Mouse (Mus musculus): ENCODE data around the gene Olfr718-ps1. TPM values are rescaled to one million over a fixed set of nuclear protein-coding genes. Genes with fewer than 3 reads are reported as not detected.

The Olfr718-ps1 gene
- polyA plus RNA-seq, 1 experiment from 2014 or later = 0.06 TPM

DNA sequence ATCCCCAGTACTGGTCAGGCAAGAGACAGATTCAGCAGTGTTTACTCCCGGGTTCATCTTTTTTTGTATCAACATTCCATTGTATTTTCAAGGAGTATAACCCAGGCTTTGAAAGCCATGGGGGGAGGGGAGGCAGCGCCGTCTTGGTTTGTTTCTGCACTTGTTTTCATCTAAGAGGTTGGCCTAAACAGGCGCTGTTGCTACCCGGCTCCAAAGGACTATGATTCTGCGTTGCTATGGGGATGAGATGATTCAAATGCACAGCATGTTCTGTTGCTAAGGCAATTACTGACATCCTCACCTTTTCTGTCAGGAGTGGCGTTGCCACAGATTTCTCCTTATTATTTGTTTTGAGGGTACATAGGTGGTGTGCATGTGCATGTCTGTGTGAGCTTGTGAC, 21.8 kb downstream of the Olfr718-ps1 start:
- H3K27ac ChIP-seq (ENCODE audit: low read depth, low read length) = no peak overlapping the region
- no peak overlapping the region for H3K4me3 ChIP-seq (ENCODE audit: low read depth, low read length)
- H3K9ac ChIP-seq (ENCODE audit: low read depth, low read length) = no peak overlapping the region
- no peaks in the 10 kb centered on the region for H3K36me3 ChIP-seq (ENCODE audit: control insufficient read depth, insufficient read depth, low read length)
- no peaks in the 10 kb centered on the region for H3K27me3 ChIP-seq (ENCODE audit: control insufficient read depth, insufficient read depth, low read length)
- 64% methylated on average over 7 of the region's 7 CpGs for WGBS (ENCODE audit: insufficient replicate concordance)
- no peak overlapping the region for H3K4me2 ChIP-seq
- peaks cover 12% of the 10 kb centered on the region for H3K9me3 ChIP-seq (replicated peaks; ENCODE audit: control insufficient read depth, low read length)
- H3K4me1 ChIP-seq (ENCODE audit: control insufficient read depth, insufficient read depth, low read length) = no peaks in the 10 kb centered on the region
- no peak for ATAC-seq (replicated peaks; ENCODE audit: insufficient number of reproducible peaks, low FRiP score, low TSS enrichment)

- WGBS (ENCODE audit: insufficient replicate concordance) = 77% methylated on average over 4 of the region's 4 CpGs
These were observed 22.5 kb downstream of the Olfr718-ps1 start for GRCm38 (mm10) chr5:143124805-143125378.

DNA sequence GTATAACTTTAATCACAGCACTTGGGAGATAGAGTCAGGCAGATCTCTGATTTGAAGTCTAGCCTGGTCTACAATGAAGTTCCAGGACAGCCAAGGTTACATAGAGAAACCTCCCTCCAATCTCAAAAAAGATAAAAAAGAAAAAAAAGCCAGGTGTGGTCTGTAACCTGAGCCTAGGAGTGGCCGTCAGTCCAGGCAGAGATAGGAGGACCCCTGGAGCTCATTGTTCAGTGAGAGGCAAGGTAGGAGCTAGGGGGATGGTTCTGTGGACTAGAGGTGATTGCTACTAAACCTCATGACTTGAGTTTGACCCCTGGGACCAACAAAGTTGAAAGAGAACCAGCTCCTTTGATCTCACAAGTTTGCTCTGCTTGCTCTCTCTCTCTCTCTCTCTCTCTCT, 24.7 kb downstream of the Olfr718-ps1 start:
- H3K9me3 ChIP-seq (replicated peaks; ENCODE audit: control insufficient read depth, low read length) = peaks cover under 1% of the 10 kb centered on the region; the same call in 1 of the 2 replicates
- no peak for ATAC-seq (replicated peaks; ENCODE audit: insufficient number of reproducible peaks, low FRiP score, low TSS enrichment)
- 26% methylated on average over 1 of the region's 1 CpGs for WGBS (ENCODE audit: insufficient replicate concordance)
- H3K4me2 ChIP-seq = no peak overlapping the region
- no peak overlapping the region for H3K9ac ChIP-seq (ENCODE audit: low read depth, low read length)
- H3K4me3 ChIP-seq (ENCODE audit: low read depth, low read length) = no peak overlapping the region
- no peaks in the 10 kb centered on the region for H3K4me1 ChIP-seq (ENCODE audit: control insufficient read depth, insufficient read depth, low read length)
- no peaks in the 10 kb centered on the region for H3K36me3 ChIP-seq (ENCODE audit: control insufficient read depth, insufficient read depth, low read length)
- no peaks in the 10 kb centered on the region for H3K27me3 ChIP-seq (ENCODE audit: control insufficient read depth, insufficient read depth, low read length)
- no peak overlapping the region for H3K27ac ChIP-seq (ENCODE audit: low read depth, low read length)

More at GRCm38 (mm10) chr5:143124805-143125378, 22.5 kb downstream of the Olfr718-ps1 start:
- peaks cover 12% of the 10 kb centered on the region for H3K9me3 ChIP-seq (replicated peaks; ENCODE audit: control insufficient read depth, low read length)
- H3K36me3 ChIP-seq (ENCODE audit: control insufficient read depth, insufficient read depth, low read length) = no peaks in the 10 kb centered on the region
- H3K4me3 ChIP-seq (ENCODE audit: low read depth, low read length) = no peak overlapping the region
- H3K27me3 ChIP-seq (ENCODE audit: control insufficient read depth, insufficient read depth, low read length) = no peaks in the 10 kb centered on the region
- no peaks in the 10 kb centered on the region for H3K4me1 ChIP-seq (ENCODE audit: control insufficient read depth, insufficient read depth, low read length)
- H3K4me2 ChIP-seq = no peak overlapping the region
- H3K9ac ChIP-seq (ENCODE audit: low read depth, low read length) = no peak overlapping the region
- ATAC-seq (replicated peaks; ENCODE audit: insufficient number of reproducible peaks, low FRiP score, low TSS enrichment) = no peak
- no peak overlapping the region for H3K27ac ChIP-seq (ENCODE audit: low read depth, low read length)

- no peaks in the 10 kb centered on the region for H3K27me3 ChIP-seq (ENCODE audit: control insufficient read depth, insufficient read depth, low read length)
- H3K9me3 ChIP-seq (replicated peaks; ENCODE audit: control insufficient read depth, low read length) = peaks cover 3% of the 10 kb centered on the region; the same call in 1 of the 2 replicates
- no peak for ATAC-seq (replicated peaks; ENCODE audit: insufficient number of reproducible peaks, low FRiP score, low TSS enrichment)
- no peak overlapping the region for H3K27ac ChIP-seq (ENCODE audit: low read depth, low read length)
- H3K4me1 ChIP-seq (ENCODE audit: control insufficient read depth, insufficient read depth, low read length) = no peaks in the 10 kb centered on the region
- 79% methylated on average over 8 of the region's 8 CpGs for WGBS (ENCODE audit: insufficient replicate concordance)
- H3K4me3 ChIP-seq (ENCODE audit: low read depth, low read length) = no peak overlapping the region
- H3K9ac ChIP-seq (ENCODE audit: low read depth, low read length) = no peak overlapping the region
- H3K36me3 ChIP-seq (ENCODE audit: control insufficient read depth, insufficient read depth, low read length) = no peaks in the 10 kb centered on the region
- no peak overlapping the region for H3K4me2 ChIP-seq
These were observed 25.3 kb downstream of the Olfr718-ps1 start for GRCm38 (mm10) chr5:143122125-143122524.

- no peaks in the 10 kb centered on the region for H3K27me3 ChIP-seq (ENCODE audit: control insufficient read depth, insufficient read depth, low read length)
- no peaks in the 10 kb centered on the region for H3K36me3 ChIP-seq (ENCODE audit: control insufficient read depth, insufficient read depth, low read length)
- H3K4me2 ChIP-seq = peak within 1 kb of the TSS; percentile 68
- peak within 1 kb of the TSS; percentile 88 for H3K4me3 ChIP-seq (ENCODE audit: low read depth, low read length)
- WGBS (ENCODE audit: insufficient replicate concordance) = under 1% methylated on average over 100 of the region's 110 CpGs
- peaks cover 1% of the 10 kb centered on the region; the same call in 1 of the 2 replicates for H3K9me3 ChIP-seq (replicated peaks; ENCODE audit: control insufficient read depth, low read length)
- peak; percentile 91 for ATAC-seq (replicated peaks; ENCODE audit: insufficient number of reproducible peaks, low FRiP score, low TSS enrichment)
- peaks cover 18% of the 10 kb centered on the region for H3K4me1 ChIP-seq (ENCODE audit: control insufficient read depth, insufficient read depth, low read length)
- peak within 1 kb of the TSS; percentile 94 for H3K27ac ChIP-seq (ENCODE audit: low read depth, low read length)
- peak within 1 kb of the TSS; percentile 95 for H3K9ac ChIP-seq (ENCODE audit: low read depth, low read length)
These were observed 34.8 kb downstream of the Olfr718-ps1 start, which contains the start of gene Rnf216 for GRCm38 (mm10) chr5:143112281-143113246. Rnf216 (minus strand) TSS chr5:143112994.

DNA sequence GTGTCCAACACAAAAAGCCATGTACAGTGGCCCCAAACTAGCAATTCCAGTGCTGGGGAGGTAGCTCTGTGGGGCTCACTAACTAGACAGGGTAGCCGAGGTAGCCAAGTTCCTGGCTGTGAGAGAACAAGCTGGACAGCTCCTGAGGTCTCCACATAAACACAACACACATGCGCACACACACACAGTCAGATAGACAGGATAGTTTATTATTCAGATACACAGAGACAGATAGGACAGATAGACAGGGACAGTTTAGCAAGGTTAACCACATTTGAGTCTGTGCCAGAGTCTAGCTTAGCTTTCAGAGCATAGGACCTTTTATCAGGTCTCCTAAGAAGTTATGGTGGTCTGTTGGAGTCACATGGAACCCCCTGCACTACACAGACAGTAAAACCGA, 40.5 kb downstream of the Olfr718-ps1 start:
- Histone ChIP-seq H3K9me3 (replicated peaks; ENCODE audit: control insufficient read depth, low read length) (no peaks in the 10 kb centered on the region), H3K27me3 (ENCODE audit: control insufficient read depth, insufficient read depth, low read length) (no peaks in the 10 kb centered on the region), H3K9ac (ENCODE audit: low read depth, low read length) (no peak overlapping the region), H3K27ac (ENCODE audit: low read depth, low read length) (no peak overlapping the region), H3K4me1 (ENCODE audit: control insufficient read depth, insufficient read depth, low read length) (peaks cover 19% of the 10 kb centered on the region), H3K4me3 (ENCODE audit: low read depth, low read length) (no peak overlapping the region), H3K4me2 (no peak overlapping the region), H3K36me3 (ENCODE audit: control insufficient read depth, insufficient read depth, low read length) (no peaks in the 10 kb centered on the region)
- ATAC-seq (replicated peaks; ENCODE audit: insufficient number of reproducible peaks, low FRiP score, low TSS enrichment) = no peak
- WGBS (ENCODE audit: insufficient replicate concordance) = 90% methylated on average over 3 of the region's 3 CpGs

GRCm38 (mm10) chr5:143103231-143103630, 44.1 kb downstream of the Olfr718-ps1 start:
- 0 out of 2 replicates have a peak, but pooled peaks cover 5% of the 10 kb centered on the region for H3K4me1 ChIP-seq (ENCODE audit: control insufficient read depth, insufficient read depth, low read length)
- WGBS (ENCODE audit: insufficient replicate concordance) = 88% methylated on average over 2 of the region's 2 CpGs
- no peaks in the 10 kb centered on the region for H3K27me3 ChIP-seq (ENCODE audit: control insufficient read depth, insufficient read depth, low read length)
- no peak overlapping the region for H3K4me2 ChIP-seq
- no peak overlapping the region for H3K27ac ChIP-seq (ENCODE audit: low read depth, low read length)
- H3K4me3 ChIP-seq (ENCODE audit: low read depth, low read length) = no peak overlapping the region
- H3K9me3 ChIP-seq (replicated peaks; ENCODE audit: control insufficient read depth, low read length) = no peaks in the 10 kb centered on the region
- no peak for ATAC-seq (replicated peaks; ENCODE audit: insufficient number of reproducible peaks, low FRiP score, low TSS enrichment)
- no peak overlapping the region for H3K9ac ChIP-seq (ENCODE audit: low read depth, low read length)
- no peaks in the 10 kb centered on the region for H3K36me3 ChIP-seq (ENCODE audit: control insufficient read depth, insufficient read depth, low read length)

DNA sequence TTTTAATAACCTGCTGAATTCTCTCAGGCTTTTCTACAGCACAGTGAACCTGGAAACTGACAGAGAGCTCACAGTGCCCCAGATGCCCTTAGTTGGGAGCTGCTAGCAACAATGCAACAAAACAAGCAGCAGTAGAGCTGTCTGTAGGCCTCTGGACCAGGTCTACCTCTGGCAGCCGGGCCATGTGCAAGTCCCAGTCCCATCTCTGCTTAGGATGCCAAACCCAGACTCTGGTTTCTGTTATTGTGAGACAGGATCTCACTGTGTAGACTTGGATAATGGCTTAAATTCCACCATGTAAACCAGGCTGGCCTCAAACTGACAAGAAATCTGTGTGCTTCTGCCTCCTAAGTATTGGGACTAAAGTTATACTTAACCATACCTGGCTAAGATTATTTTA, 45.8 kb downstream of the Olfr718-ps1 start:
- no peak overlapping the region for H3K4me3 ChIP-seq (ENCODE audit: low read depth, low read length)
- H3K27ac ChIP-seq (ENCODE audit: low read depth, low read length) = no peak overlapping the region
- no peak for ATAC-seq (replicated peaks; ENCODE audit: insufficient number of reproducible peaks, low FRiP score, low TSS enrichment)
- H3K4me1 ChIP-seq (ENCODE audit: control insufficient read depth, insufficient read depth, low read length) = no peaks in the 10 kb centered on the region
- no peaks in the 10 kb centered on the region for H3K27me3 ChIP-seq (ENCODE audit: control insufficient read depth, insufficient read depth, low read length)
- no peak overlapping the region for H3K9ac ChIP-seq (ENCODE audit: low read depth, low read length)
- H3K9me3 ChIP-seq (replicated peaks; ENCODE audit: control insufficient read depth, low read length) = no peaks in the 10 kb centered on the region
- H3K4me2 ChIP-seq = no peak overlapping the region
- 93% methylated on average over 1 of the region's 1 CpGs for WGBS (ENCODE audit: insufficient replicate concordance)
- no peaks in the 10 kb centered on the region for H3K36me3 ChIP-seq (ENCODE audit: control insufficient read depth, insufficient read depth, low read length)

All from heart, embryonic 11.5 days (tissue).